Mouse (Mus musculus): ENCODE measurements around the gene Nkpd1. TPM values are rescaled to one million over a fixed set of nuclear protein-coding genes. Genes with fewer than 3 reads are reported as not detected.

Nkpd1 gene
- polyA plus RNA-seq, 1 experiment, result 2.2 TPM

DNA sequence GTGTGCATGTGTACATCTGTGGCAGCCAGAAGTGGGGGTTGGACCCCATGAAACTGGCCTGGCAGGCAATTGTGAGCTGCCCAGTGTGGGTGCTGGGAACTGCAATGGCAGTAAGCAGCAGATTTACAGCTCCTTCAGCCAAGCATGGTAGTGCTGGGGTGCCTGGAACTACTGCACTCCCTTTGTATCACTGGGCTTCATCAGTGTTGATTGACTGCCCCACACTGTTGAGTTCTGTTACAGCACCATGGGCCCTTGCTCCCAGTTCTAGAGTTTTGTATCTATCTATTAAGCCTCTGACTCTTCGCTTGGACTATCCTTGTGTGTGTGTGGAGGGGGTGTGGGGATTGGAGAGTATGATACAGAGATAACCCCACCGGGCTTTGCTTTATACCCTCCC is 40.6 kb upstream of the Nkpd1 start:
- Histone ChIP-seq H3K4me3 (ENCODE audit: extremely low read depth, insufficient read depth, insufficient read length) (no peak overlapping the region), H3K27me3 (ENCODE audit: control insufficient read depth, insufficient read depth, low read length) (peaks cover 2% of the 10 kb centered on the region), H3K36me3 (ENCODE audit: control insufficient read depth, insufficient read depth, low read length) (no peaks in the 10 kb centered on the region), H3K27ac (ENCODE audit: insufficient read depth, low read length) (no peak overlapping the region), H3K4me1 (ENCODE audit: control insufficient read depth, insufficient read depth, insufficient read length) (peaks cover 21% of the 10 kb centered on the region)
- no peak for DNase-seq (ENCODE audit: low read depth in 1 of 2, low spot score in 2 of 2)
- 69% methylated on average over 2 of the region's 2 CpGs for WGBS
- TF ChIP-seq CTCF (IDR thresholded peaks at IDR 0.05; ENCODE audit: extremely low read depth, insufficient read depth, insufficient read length, insufficient replicate concordance), result peak; percentile 2; the same call in 1 of the 2 replicates
- TF ChIP-seq POLR2A (IDR thresholded peaks at IDR 0.05; ENCODE audit: low read depth, low read length), result no peak

DNA sequence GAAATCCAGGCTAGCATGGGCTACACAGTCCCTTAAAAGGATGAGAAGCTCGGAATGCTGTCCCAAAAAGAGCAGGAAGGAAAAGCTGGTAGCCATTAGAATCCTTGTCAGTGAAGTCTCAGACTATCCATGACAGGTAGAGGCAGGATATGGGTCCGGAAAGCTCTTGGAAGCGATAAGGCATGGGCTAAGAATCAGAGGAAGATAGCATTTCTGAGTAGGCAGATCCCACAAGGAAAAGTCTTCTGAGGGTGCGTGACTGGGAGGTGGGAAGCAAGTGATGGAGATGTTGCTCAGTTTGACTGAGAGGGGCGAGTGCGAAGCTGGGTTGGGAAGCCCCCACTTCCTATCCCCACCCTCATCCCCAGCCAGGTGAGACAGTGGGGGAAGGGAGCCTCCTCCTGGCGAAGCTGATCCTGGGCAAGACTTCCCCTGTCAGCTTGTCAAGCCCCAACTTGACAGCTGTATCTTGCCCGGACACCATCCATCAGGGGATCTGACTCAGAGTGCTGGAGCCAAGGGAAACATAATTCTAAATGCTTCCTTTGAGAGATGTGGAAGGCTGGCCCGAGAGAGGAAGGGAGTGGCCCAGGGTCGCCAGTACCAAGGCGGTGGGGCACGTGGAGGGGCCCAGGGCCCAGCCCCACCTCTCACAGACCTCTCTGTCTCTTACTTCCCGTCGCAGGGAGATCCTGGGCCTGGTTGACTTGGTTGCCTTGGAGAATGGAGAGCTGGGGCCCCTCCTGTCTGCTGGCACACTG is 39.8 kb upstream of the Nkpd1 start:
- no peak for DNase-seq (ENCODE audit: low read depth in 1 of 2, low spot score in 2 of 2)
- Histone ChIP-seq H3K36me3 (ENCODE audit: control insufficient read depth, insufficient read depth, low read length) (no peaks in the 10 kb centered on the region), H3K27me3 (ENCODE audit: control insufficient read depth, insufficient read depth, low read length) (peaks cover 2% of the 10 kb centered on the region), H3K4me1 (ENCODE audit: control insufficient read depth, insufficient read depth, insufficient read length) (peaks cover 14% of the 10 kb centered on the region), H3K27ac (ENCODE audit: insufficient read depth, low read length) (no peak overlapping the region), H3K4me3 (ENCODE audit: extremely low read depth, insufficient read depth, insufficient read length) (no peak overlapping the region)
- 56% methylated on average over 14 of the region's 14 CpGs for WGBS
- no peak for TF ChIP-seq CTCF (IDR thresholded peaks at IDR 0.05; ENCODE audit: extremely low read depth, insufficient read depth, insufficient read length, insufficient replicate concordance)

DNA sequence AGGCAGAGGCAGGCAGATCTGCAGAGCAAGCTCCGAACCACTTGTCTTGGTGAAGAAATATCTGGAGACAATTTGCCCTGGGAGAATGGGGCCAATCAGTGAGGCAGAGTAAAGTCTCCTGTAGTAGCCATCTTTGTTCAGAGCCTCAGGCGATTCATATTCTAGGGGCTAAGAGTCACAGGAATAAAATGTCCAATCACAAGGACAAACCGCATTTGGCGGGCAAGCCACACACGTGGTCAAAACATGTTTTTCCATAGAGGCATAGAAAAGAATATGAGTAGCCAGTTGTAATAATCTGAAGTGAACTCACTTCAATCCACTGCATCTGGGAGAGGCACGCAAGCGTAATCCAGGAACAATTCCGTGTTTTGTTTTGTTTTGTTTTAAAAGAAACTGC is 34.4 kb upstream of the Nkpd1 start:
- no peak for DNase-seq (ENCODE audit: low read depth in 1 of 2, low spot score in 2 of 2)
- Histone ChIP-seq H3K27me3 (ENCODE audit: control insufficient read depth, insufficient read depth, low read length) (no peaks in the 10 kb centered on the region), H3K4me3 (ENCODE audit: extremely low read depth, insufficient read depth, insufficient read length) (no peak overlapping the region), H3K27ac (ENCODE audit: insufficient read depth, low read length) (no peak overlapping the region), H3K4me1 (ENCODE audit: control insufficient read depth, insufficient read depth, insufficient read length) (no peaks in the 10 kb centered on the region), H3K36me3 (ENCODE audit: control insufficient read depth, insufficient read depth, low read length) (no peaks in the 10 kb centered on the region)
- 92% methylated on average over 8 of the region's 8 CpGs for WGBS
- TF ChIP-seq CTCF (IDR thresholded peaks at IDR 0.05; ENCODE audit: extremely low read depth, insufficient read depth, insufficient read length, insufficient replicate concordance) (no peak), POLR2A (IDR thresholded peaks at IDR 0.05; ENCODE audit: low read depth, low read length) (no peak)

GRCm38 (mm10) chr7:19485488-19485887 is 32.1 kb upstream of the Nkpd1 start:
- 71% methylated on average over 1 of the region's 1 CpGs for WGBS
- no peaks in the 10 kb centered on the region for H3K36me3 ChIP-seq (ENCODE audit: control insufficient read depth, insufficient read depth, low read length)
- no peaks in the 10 kb centered on the region for H3K4me1 ChIP-seq (ENCODE audit: control insufficient read depth, insufficient read depth, insufficient read length)

GRCm38 (mm10) chr7:19486549-19486948 is 31.1 kb upstream of the Nkpd1 start:
- TF ChIP-seq POLR2A (IDR thresholded peaks at IDR 0.05; ENCODE audit: low read depth, low read length), result no peak
- no peak for TF ChIP-seq CTCF (IDR thresholded peaks at IDR 0.05; ENCODE audit: extremely low read depth, insufficient read depth, insufficient read length, insufficient replicate concordance)
- Histone ChIP-seq H3K36me3 (ENCODE audit: control insufficient read depth, insufficient read depth, low read length) (no peaks in the 10 kb centered on the region), H3K4me3 (ENCODE audit: extremely low read depth, insufficient read depth, insufficient read length) (no peak overlapping the region), H3K27ac (ENCODE audit: insufficient read depth, low read length) (no peak overlapping the region), H3K4me1 (ENCODE audit: control insufficient read depth, insufficient read depth, insufficient read length) (peaks cover 1% of the 10 kb centered on the region; the same call in 1 of the 2 replicates), H3K27me3 (ENCODE audit: control insufficient read depth, insufficient read depth, low read length) (no peaks in the 10 kb centered on the region)
- DNase-seq (ENCODE audit: low read depth in 1 of 2, low spot score in 2 of 2), result no peak
- 90% methylated on average over 7 of the region's 7 CpGs for WGBS

More at GRCm38 (mm10) chr7:19485488-19485887, 32.1 kb upstream of the Nkpd1 start:
- Histone ChIP-seq H3K27ac (ENCODE audit: insufficient read depth, low read length) (no peak overlapping the region), H3K27me3 (ENCODE audit: control insufficient read depth, insufficient read depth, low read length) (no peaks in the 10 kb centered on the region), H3K4me3 (ENCODE audit: extremely low read depth, insufficient read depth, insufficient read length) (no peak overlapping the region)
- no peak for DNase-seq (ENCODE audit: low read depth in 1 of 2, low spot score in 2 of 2)
- TF ChIP-seq POLR2A (IDR thresholded peaks at IDR 0.05; ENCODE audit: low read depth, low read length), result no peak
- TF ChIP-seq CTCF (IDR thresholded peaks at IDR 0.05; ENCODE audit: extremely low read depth, insufficient read depth, insufficient read length, insufficient replicate concordance), result no peak

DNA sequence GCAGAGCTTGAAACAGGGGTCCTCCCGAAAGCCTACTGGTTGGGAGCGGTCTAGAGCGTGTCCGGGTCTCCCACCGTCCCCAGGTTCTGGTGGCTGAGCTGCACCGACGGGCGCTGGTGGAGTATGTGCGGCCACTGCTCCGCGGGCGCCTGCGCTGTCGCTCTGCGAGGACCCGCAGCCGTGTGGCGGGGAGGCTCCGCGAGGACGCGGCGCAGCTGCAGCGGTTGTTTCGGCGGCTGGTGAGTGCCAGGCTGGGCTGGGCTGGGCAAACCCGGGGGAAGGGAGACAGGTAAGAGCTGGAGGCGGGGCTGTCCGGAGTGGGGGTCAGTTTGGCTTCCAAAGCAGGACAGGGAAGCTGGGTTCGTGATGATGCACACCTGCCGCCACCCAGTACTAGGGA is 28.1 kb upstream of the Nkpd1 start:
- no peak overlapping the region for H3K4me3 ChIP-seq (ENCODE audit: extremely low read depth, insufficient read depth, insufficient read length)
- H3K4me1 ChIP-seq (ENCODE audit: control insufficient read depth, insufficient read depth, insufficient read length), result peaks cover 6% of the 10 kb centered on the region; the same call in 1 of the 2 replicates
- TF ChIP-seq POLR2A (IDR thresholded peaks at IDR 0.05; ENCODE audit: low read depth, low read length), result no peak
- TF ChIP-seq CTCF (IDR thresholded peaks at IDR 0.05; ENCODE audit: extremely low read depth, insufficient read depth, insufficient read length, insufficient replicate concordance), result no peak
- H3K27ac ChIP-seq (ENCODE audit: insufficient read depth, low read length), result no peak overlapping the region
- no peaks in the 10 kb centered on the region for H3K36me3 ChIP-seq (ENCODE audit: control insufficient read depth, insufficient read depth, low read length)
- no peaks in the 10 kb centered on the region for H3K27me3 ChIP-seq (ENCODE audit: control insufficient read depth, insufficient read depth, low read length)
- no peak for DNase-seq (ENCODE audit: low read depth in 1 of 2, low spot score in 2 of 2)
- WGBS, result 89% methylated on average over 31 of the region's 31 CpGs

GRCm38 (mm10) chr7:19491731-19492130 is 25.9 kb upstream of the Nkpd1 start:
- Histone ChIP-seq H3K27ac (ENCODE audit: insufficient read depth, low read length) (no peak overlapping the region), H3K4me1 (ENCODE audit: control insufficient read depth, insufficient read depth, insufficient read length) (peaks cover 6% of the 10 kb centered on the region; the same call in 1 of the 2 replicates), H3K27me3 (ENCODE audit: control insufficient read depth, insufficient read depth, low read length) (no peaks in the 10 kb centered on the region), H3K4me3 (ENCODE audit: extremely low read depth, insufficient read depth, insufficient read length) (no peak overlapping the region), H3K36me3 (ENCODE audit: control insufficient read depth, insufficient read depth, low read length) (no peaks in the 10 kb centered on the region)
- TF ChIP-seq CTCF (IDR thresholded peaks at IDR 0.05; ENCODE audit: extremely low read depth, insufficient read depth, insufficient read length, insufficient replicate concordance), result no peak
- TF ChIP-seq POLR2A (IDR thresholded peaks at IDR 0.05; ENCODE audit: low read depth, low read length), result no peak
- DNase-seq (ENCODE audit: low read depth in 1 of 2, low spot score in 2 of 2), result no peak
- under 1% methylated on average over 26 of the region's 26 CpGs for WGBS
